Mouse (Mus musculus) thymus, postnatal 4 days (tissue): ENCODE measurements around the gene Col9a3.
A peak's percentile ranks its signal among the peaks of the same experiment; 100 is the strongest.

Experiments
- DNase-seq: peaks from one replicate; pipeline ENCODE4 v3.0.0; 2021

Gene Col9a3

DNA sequence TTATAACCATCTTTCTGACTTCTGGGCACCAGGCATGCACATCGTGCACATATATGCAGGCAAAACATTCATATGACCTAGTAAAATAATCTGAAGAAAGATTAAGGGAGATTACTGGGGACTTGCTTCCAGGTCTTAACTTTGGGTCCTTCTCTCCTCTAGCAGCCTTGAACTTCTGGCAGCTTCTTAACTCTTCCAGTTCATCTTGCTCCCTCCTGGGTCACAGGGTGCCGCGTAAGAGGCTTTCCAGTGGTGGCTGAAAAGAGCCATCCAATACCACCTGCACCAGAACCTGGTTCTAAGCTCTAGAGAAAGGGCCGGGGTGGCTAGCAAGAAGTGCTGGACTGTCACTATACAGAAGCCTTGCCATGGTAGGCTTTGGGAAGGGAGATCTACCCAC, at the start of gene Col9a3:
TSS of gene Col9a3 (plus strand) at position 301 of the 400 bp plus-strand sequence.
- DNase-seq: no peak

DNA sequence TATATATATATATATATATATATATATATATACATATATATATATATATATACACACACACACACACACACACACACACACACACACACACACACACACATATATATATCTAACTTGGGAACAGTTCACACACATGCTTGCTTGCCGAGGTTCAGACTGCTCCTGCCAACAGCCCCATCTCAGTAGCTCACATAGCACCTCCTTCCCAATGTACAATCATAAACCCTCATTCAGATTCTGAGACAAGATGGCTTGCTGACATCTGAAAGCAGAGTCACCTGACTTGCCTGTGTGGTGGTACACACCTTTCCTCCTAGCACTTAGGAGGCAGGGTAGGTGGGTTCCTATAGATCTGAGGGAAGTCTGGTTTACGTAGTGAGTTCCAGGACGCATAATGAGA, 45.2 kb upstream of the Col9a3 start:
- no peak for DNase-seq

DNA sequence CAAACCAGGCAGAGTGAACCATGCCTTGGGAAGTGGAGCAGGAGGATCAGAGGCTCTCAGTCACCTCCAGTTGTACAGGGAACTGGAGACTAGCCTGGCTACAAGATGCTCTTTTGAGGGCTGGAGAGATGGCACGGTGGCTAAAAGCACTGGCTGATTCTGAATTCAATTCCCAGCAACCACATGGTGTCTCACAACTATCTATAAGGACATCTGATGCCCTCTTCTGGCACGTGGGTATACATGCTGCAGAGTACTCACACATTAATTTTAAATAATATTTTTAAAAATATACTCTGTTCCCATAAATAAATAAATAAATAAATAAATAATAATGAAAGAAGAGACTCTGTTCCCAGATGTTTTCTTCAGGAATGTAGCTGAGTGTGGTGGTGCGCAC, 42.4 kb upstream of the Col9a3 start:
- DNase-seq: no peak

DNA sequence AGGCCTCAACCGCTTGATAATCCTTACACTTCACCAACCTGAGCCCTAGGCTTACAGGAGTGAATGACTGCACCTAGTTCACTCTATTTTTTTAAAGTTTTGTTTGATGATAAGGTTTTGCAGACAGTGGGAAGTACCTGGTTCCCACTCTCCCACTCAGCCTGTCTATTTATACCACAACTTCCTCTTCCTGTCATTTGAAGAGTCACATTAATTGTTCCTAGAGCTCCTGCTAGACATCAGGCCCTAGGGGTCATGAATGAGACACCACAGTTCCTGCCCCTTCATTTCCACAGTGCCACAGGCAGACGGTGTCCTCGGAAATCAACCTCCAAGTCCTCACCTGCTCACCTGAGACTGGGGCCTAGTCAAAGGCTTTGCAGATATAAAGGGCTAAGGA, 41.1 kb upstream of the Col9a3 start:
- DNase-seq: no peak

DNA sequence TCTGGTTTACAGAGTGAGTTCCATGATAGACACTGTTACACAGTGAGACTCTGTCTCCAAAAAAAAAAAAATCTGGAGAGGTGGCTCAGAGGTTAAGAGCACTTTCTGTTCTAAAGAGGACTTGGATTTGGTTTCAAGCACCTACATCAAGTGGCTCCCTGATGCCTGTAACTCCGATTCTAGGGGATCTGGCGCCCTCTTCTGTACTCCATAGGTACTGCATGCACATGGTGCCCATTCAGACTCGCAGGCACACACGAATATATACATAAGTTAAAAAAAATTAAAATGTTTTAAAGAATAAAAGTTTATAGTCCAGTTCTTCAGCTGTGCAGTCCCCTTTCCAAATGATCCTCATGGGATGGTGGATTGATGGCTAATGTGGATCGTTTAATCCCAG, 37.3 kb upstream of the Col9a3 start:
- peak; percentile 53 for DNase-seq

DNA sequence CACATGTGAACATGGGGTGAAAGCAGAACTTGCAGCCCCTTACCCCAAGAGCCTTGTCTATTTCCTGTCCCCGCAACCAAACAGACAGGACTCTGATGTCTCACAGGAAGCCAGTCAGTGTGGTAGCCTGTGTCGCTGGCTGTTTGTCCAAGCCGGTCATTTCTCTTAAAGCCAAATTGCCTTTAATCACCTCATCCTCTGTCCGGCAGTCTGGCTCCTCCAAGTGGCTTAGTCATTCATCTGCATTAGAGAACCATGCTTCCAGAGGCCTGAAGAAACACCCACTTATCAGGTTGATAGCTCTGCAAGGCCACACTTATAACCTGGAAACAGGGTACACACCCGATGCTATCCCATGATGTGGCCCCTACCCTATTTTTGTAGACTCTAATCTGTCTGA, 35.4 kb upstream of the Col9a3 start:
- DNase-seq: no peak

DNA sequence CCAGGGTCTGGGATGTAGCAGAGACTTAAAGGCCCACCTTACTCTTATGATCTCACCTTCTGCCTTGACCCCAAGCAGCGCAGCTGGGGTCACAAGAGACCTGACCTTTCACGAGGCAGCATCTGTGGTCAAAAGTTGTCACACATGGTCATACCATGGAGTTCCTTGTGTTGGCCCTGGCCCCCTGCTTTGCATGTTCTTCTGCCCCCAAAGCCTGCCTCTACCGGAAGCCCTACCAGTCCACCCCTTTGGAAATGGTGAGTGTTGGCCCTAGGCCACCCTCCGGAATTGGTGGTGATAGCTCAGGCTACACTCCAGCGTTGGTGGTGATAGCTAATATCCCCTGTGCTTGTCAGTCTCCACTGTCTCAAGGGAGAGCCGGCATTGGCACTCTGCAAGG, 34.3 kb upstream of the Col9a3 start:
- no peak for DNase-seq

DNA sequence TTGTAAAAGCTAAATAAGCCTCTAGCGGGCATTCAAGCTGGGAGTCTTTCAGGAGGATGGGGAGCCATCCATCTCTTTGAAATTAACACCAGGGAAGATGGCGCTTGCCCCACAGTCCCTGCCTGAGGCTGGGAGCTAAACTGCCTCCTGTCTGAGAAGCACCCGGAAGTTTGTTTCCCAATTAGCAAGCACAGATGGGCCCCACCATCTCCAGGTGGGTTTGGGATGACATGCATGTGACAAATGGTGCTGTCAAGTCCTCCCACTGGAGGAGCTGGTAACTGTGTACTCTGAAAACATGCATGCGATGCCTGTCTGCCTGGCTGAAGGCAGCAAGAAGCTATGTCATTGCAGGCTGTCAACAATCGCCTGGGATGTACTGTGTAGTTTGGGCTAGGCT, 33.7 kb upstream of the Col9a3 start:
- DNase-seq: no peak

DNA sequence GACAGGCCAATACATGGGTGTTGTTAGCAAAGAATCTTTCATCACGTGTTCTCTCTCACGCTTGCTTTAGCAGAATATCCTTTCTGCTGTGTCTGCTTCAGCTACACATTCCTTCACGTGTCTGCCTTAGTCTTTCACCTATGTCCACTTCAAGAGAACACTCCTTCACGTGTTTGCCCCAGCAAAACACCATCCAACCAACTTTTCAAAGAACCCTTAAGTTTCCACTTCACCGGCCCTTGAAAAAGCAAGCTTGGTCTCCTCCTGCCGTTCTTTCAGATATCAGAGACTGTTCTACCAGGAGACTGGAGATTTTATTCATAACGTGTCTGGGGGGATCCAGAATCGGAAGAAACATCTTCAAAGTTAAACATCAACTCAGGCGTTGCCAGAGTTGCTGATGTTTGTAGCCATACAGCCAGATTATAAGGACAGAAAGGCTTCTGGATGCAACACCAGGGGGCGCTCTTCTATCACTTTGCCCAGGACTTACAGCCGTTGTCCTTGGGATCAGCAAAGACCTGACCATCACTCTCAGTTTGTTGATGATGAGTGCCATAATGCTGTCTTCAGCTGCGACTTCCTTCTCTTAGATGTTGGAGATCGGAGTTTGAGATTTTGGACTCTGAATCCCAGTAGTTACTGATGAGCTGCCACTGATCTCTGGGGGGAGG, 31.2 kb upstream of the Col9a3 start:
- peak; percentile 71 for DNase-seq

DNA sequence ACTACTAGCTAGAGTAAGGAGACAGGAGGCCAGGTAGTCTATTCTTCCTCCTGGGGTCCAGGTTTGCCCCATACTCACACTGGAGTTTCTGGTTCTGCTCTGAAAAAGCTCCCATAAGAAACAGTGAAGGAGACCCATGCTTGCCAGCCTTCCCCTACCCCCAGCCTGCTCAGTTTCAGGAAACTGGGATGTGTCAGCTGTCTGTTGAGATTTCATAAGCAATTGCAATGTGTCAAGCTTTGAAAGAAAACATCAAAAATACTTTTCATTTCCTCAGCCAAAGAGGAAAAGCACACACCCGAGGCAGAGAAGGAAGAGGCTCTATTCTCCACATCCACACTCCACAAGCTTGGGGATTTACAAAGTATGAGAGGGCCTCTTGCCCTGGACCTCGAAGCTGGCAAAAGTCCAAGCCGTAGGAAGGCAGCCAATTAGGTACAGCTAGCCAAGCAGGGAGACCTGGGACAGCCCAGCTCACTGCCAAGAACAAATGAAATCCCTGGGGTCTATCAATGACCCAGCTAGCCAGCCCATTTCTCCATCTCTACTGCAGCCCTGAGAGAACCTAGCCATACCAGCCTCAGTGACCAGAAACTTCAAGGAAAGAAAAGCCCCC, 28.5 kb upstream of the Col9a3 start:
- no peak for DNase-seq

DNA sequence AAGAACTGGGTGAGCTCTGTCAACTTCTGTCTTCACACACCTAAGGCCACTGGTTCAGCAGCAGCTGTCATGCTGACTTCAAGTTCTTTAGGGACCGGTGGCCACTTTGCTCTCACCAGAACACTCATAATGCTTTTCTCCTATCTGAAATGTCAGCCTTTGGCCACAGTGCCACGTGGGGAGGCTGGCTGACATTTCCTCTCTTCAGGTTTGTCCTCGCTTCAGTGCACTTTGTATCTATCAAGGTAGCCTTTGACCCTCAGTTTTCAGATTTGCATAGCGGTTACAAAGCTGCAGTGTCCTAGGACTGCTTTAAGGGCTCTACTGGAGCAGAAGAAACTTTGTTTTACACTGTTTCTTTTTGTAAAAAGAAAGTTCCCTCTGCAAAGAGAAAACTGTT, 21.1 kb upstream of the Col9a3 start:
- no peak for DNase-seq

DNA sequence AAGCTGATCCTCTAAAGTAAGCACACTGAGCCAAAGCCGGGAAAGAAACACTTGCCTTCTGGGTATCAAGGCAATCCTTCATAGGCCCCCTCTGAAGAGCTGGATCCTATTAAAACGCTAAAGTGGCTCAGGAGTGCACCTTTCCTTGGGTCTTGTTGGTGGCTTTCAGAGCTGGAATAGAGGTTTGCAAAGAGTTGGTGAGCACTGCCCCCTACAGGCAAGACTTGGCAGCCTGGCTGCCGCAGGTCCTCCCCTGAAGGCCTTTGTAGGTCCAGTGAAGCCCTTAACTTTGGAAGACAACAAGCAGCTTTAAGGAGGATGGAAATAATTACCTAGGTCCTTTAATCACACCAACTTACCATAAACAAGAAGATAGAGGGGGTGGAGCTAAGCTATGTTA, 18.9 kb upstream of the Col9a3 start:
- peak; percentile 83 for DNase-seq

DNA sequence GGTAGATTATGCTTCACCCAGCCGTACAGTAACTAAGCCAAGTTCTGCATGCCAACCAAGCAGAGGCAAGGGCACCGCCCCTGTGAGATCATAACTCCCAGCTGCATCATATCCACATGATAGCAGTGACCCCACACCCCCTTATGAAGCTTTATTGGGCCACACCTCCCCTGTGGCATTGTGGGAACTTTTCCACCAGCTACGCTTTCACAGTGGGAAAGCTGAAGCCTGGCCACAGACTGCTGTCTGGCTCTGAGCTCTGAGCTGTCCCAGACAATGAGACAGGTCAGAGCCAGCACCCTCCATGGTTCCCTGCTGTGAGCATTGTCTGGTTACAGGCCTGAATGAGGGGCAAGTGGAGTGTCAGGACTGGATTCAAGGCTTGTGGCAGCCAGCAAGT, 16.6 kb upstream of the Col9a3 start, which contains the start of gene Mrgbp:
TSS of gene Mrgbp (plus strand) at position 303 of the 400 bp plus-strand sequence.
- no peak for DNase-seq

DNA sequence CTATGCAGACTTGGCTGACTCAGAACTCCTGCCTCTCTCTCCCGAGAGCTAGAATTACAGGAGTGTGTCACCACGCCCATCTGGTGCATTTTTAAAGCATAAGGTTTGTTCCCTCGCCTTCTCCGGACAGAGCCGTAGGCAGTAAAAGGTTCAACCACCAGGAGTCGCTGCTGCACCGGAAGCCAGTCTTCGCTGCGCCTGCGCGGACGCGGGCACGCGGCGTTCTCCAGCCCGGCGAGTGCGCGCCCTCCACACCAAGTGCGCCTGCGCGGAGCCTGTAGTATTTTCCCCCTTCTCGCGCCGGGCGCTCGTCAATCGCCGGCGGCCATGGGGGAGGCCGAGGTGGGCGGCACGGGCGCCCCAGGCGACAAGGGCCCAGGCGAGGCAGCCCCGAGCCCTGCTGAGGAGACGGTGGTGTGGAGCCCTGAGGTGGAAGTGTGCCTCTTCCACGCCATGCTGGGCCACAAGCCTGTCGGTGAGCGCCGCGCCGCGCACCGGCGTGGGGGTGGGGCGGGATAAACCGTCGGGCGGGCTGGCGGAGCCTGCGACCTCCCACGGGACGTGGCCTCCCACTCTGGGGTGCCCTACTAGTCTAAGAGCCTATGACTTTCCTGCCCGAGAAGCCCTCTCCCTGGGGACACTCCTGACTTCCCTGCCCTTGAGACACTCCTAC, 15.0 kb upstream of the Col9a3 start:
- DNase-seq: peak; percentile 99

DNA sequence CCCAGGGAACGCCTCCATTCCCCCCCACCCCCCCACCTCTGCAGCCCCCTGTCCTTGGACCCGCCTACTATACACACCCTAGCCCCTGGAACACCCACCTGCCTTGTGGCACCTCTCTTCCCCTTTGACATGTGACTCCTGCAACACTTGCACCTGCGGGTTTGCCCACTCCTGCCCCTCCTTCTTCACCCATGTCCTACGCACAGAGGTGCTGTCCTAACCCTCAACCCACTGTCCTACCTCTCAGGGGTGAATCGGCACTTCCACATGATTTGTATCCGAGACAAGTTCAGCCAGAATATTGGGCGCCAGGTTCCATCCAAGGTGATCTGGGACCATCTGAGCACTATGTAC, 14.5 kb upstream of the Col9a3 start:
- DNase-seq: no peak

DNA sequence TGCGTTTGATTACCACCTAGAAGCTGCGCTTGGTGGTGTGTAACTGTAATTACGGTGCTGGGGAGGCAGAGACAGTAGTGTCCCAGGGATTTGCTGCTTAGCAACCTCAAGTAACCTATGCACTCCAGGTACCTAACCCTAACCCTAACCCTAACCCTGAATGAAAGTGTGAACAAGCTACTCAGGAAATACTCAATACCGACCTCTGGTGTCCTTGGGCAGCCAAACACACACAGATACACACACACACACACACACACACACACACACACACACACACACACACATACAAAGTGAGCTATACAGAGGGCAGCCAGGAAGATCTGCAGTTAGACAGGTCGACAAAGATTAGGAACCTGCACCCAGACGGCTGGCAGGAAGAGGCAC, 8.9 kb upstream of the Col9a3 start:
- DNase-seq: no peak

DNA sequence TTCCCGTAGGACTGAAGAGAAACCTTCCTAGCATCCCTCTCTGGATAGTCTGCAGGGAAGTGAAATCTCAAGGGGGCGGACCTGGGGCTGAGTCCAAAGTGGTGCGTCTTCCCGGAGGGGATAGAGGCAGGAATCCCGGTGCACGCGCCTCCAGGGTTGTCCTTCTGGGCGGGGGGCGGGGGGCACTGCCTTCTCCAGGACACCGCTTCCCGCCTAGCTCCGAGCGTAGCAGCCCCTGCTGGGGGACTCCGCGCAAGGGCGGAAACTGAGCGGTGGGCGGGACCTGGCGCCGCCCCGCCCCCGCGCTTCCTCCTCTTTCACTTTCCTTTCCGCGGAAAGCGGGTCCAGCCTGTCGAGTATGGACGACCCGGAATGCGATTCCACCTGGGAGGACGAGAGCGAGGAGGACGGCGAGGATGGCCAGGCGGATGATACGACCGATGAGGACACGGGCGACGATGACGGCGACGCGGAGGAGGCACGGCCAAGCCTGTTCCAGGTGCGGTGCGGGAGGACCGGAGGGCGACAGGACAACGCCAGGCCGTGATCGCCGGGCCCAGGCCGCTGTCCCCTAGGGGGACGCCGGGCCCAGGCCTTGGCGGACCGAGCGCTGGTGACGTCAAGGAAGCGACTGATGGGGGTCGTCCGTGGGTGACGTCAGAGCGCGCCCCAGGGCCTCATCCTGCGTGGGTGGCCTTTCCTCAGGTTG, 8.3 kb upstream of the Col9a3 start, which contains the start of gene Ogfr:
TSS of gene Ogfr (plus strand) at position 123 of the 709 bp plus-strand sequence.
- DNase-seq: peak; percentile 91

DNA sequence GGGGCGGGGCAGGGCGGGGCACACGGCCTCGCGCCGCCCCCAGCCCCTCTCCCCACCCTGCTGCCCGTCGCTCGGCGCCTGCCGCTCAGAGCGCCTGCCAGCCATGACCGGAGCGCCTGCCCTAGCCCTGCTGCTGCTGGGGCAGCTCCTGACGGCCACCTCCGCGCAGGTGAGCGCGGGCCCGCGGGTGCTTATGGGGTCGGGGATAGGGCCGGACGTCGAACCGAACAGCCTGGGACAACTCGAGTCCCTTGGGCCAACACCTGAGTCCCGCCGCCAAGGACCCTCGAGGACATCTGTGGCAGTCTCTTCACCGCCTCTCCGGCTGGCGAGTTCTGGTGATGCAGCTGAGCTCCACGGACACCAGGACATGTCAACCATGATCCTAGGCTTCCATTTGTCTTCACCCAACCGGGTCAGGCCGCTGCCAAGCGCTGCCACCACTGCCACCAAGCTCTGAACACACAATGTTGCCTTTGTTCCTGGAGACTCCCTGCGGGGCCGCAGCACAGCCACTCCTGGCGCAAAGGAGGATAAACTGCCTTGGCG, 641 bp downstream of the Col9a3 start:
- DNase-seq: no peak

DNA sequence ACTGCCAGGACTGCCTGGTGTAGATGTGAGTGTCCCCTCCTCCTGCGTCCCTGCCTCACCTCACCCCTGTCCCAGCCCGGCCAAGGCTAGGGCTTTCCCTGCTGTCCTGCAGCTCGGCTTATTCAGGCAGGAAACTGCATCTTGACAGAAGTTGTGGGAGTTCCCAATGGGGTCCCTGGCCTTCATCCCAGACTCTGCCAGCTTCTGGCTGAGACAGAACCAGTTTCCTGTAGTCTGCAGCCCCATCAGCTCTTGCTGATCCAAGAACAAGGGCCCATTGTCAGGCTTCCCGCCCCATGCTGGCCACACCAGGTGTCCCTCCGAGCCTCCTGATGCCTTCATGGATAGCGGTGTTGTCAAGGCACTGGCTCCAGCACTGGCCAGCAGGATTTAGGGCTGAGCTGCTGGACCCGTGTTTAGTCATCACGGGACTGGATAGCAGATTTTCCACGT, 3.0 kb downstream of the Col9a3 start:
- DNase-seq: no peak

DNA sequence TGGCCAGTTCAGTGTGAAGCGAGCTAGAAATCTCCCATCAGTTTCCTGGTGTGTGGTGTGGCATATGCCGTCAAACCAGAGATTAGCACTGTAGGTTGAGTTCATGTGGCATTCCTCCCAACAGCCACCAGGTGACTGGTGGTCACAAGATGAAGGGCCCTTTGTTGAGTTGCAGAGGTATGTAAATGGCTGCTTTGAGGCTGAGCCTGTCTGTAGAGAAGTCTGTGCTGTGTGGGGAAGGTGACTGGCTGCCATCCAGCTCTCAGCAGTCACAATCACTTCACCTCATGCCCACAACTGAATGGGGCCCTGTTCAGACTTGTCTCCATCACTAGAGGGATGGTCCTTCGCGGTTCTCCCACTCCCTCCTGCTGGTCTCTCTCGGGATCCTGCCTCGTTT, 7.2 kb downstream of the Col9a3 start:
- no peak for DNase-seq

DNA sequence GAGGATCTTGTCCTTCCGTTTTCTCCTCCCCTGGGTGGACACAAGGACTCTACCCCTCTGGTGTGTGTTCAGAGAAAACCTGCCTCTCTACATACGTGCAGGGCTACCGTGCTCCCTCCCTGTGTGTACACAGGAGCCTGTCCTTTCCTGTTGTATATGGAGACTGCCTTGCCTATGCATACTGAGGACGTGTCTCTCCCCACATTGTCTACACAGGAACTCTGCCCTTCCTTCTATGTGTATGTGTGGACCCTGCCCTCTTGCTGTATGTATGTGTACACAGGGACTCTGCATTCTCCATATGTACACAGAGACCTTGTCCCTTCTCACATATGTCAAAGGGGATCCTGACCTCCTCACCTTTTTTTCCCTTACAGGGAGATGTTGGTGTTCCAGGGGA, 12.7 kb downstream of the Col9a3 start:
- DNase-seq: no peak

DNA sequence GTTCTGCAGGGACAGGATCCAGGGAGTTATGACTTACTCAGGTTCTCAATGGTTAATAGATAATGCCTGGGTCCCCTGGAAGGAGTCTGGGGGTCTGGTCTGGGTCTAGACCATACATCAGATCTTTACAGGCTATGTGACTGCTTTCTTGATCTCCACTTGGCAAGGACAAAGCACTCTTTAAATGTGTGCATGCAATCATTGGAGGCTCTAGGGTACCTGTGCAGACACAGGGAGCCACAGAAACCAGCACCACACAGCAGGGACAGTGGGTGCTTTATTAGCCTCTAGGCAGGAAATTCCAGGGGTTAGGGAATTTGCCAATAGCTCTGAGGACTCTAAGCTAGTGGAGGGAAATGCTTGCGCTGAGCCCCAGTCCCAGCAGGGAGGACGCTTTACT, 14.3 kb downstream of the Col9a3 start:
- DNase-seq: no peak
